Mouse (Mus musculus) heart, embryonic 10.5 days (tissue): ENCODE measurements around the gene Notch1. TPM values are rescaled to one million over a fixed set of nuclear protein-coding genes. Genes with fewer than 3 reads are reported as not detected.

ENCODE experiments used
- DNase-seq: peaks from one replicate; pipeline ENCODE4 v3.0.0-alpha.2; 2017; ENCODE audit warnings: low spot score
- H3K27ac ChIP-seq: fragments of 300-500 bp; sonication (generic); 2 replicates; pipeline ENCODE4 v1.5.1; 2016; ENCODE audit warnings: mild to moderate bottlenecking
- H3K27me3 ChIP-seq: fragments of 300-500 bp; sonication (generic); 2 replicates; pipeline ENCODE4 v1.6.1; 2016; ENCODE audit warnings: mild to moderate bottlenecking; ENCODE audit not compliant: poor library complexity, insufficient read depth, severe bottlenecking
- H3K36me3 ChIP-seq: fragments of 300-500 bp; sonication (generic); 2 replicates; pipeline ENCODE4 v1.6.1; 2016; ENCODE audit warnings: mild to moderate bottlenecking, moderate library complexity
- H3K4me1 ChIP-seq: fragments of 300-500 bp; sonication (generic); 2 replicates; pipeline ENCODE4 v1.6.1; 2016; ENCODE audit warnings: mild to moderate bottlenecking
- H3K4me3 ChIP-seq: fragments of 300-500 bp; sonication (generic); 2 replicates; pipeline ENCODE4 v1.5.1; 2016; ENCODE audit warnings: mild to moderate bottlenecking, moderate library complexity
- H3K9me3 ChIP-seq: fragments of 300-500 bp; sonication (generic); 2 replicates; pipeline ENCODE4 v1.6.1; 2016; ENCODE audit warnings: mild to moderate bottlenecking, moderate library complexity
- WGBS: fragments of 180-500 bp; shearing (Covaris S2); methylation state at CpG from one replicate; pipeline ENCODE4 v1.1.7; 2016; 5-methylcytosine and 5-hydroxymethylcytosine counted together
- microRNA-seq: library from miRNA; unstranded; fragments of <30 nt; microRNA quantifications from one replicate; pipeline ENCODE4, GENCODE M21; 2017
- polyA plus RNA-seq: library from polyadenylated mRNA; unstranded; fragments of >200 nt; fragmentation: Nextera tagmentation; extraction: Ambion mirVana; gene quantifications from 2 replicates; pipeline ENCODE4 v1.2.1, GENCODE M21; 2016

Gene Notch1
- polyA plus RNA-seq, 1 experiment from 2014 or later, result 13.2 TPM

DNA sequence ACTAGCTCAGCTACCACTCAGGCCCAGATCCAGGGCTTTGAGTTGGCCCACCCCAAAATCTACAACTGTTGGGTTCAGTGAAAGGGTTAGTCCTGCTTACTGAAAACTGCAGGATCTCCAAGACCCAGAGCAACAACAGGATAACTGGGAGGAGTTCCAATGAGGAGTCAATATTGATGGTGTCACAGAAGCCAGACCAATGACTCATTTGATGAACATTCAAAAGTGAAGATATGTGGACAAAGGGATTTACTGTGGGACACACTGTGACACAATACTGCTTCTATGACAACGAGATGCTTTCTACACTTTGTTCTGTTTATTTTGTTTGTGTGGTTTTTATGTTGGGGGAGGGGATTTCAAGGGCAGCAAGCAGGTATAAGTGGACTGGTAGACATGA, 98.3 kb downstream of the Notch1 start:
- DNase-seq, result no peak
- H3K27me3 ChIP-seq, result no peaks in the 10 kb centered on the region
- peaks cover 4% of the 10 kb centered on the region; the same call in 1 of the 2 replicates for H3K4me1 ChIP-seq
- H3K36me3 ChIP-seq, result peaks cover 94% of the 10 kb centered on the region
- no peak overlapping the region for H3K27ac ChIP-seq
- WGBS, result 87% methylated on average over 1 of the region's 1 CpGs
- no peak overlapping the region for H3K4me3 ChIP-seq
- H3K9me3 ChIP-seq, result no peaks in the 10 kb centered on the region

DNA sequence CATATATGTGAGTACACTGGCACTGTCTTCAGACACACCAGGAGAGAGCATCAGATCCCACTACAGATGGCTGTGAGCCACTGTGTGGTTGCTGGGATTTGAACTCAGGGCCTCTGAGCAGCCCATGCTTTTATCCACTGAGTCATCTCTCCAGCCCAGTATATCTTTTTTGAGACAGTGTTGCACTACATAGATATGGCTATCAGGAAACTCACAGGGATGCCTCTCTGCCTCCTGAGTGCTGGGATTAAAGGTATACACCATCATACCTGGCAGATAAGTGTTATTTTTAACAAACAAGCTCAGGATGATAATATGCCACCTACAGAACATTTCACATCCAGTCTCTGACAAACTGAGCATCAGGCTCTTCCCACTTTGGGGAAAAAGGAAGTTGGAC, 99.4 kb downstream of the Notch1 start:
- Histone ChIP-seq H3K4me3 (no peak overlapping the region), H3K36me3 (peaks cover 94% of the 10 kb centered on the region), H3K9me3 (no peaks in the 10 kb centered on the region), H3K27ac (no peak overlapping the region), H3K4me1 (no peaks in the 10 kb centered on the region), H3K27me3 (no peaks in the 10 kb centered on the region)
- DNase-seq, result no peak

DNA sequence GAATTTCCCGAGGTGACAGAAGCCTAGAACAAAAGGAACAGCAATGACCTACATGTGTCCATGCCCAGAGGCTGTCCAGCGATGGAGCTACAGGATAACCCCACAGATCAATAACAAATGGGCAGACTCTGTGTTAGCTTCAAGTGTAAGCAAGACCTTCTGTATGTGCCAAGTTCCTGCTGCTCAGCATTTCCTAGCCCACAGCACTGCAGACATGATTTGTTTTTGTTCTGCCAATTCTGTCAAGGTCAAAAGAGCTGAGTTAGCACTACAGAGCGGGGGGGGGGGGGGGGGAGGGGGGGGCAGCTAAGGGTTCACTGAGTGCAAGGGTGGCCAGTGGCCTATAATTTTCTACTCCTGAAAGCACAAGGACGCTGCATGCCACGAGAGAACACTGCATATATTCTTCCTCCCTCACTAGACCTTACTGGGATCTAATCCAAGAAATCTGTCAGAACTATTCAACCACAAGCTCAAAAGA, 105.5 kb downstream of the Notch1 start:
- Histone ChIP-seq H3K4me3 (no peak overlapping the region), H3K9me3 (no peaks in the 10 kb centered on the region), H3K4me1 (peaks cover 35% of the 10 kb centered on the region), H3K27ac (no peak overlapping the region), H3K36me3 (peaks cover 72% of the 10 kb centered on the region), H3K27me3 (no peaks in the 10 kb centered on the region)
- DNase-seq, result peak; percentile 70
- 74% methylated on average over 5 of the region's 5 CpGs for WGBS

DNA sequence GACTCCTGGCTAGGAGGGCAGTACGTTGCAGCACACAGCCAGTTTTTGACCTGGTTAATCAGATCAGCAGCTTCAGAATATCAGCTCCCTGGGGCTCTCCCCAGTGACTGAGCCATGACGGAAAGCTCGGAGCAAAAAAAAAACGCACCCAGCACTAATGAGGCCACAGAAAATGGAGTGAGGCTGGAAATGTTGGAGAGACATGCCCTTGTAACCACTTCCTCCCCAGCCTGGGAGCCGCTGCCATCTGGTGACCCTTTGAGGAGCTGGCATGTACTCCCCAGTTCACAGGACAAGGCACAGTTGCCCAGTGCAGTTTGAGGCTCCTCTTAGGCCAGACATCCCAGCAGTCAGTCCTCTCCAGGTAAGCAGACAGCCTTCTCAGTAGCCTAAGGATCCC, 106.4 kb downstream of the Notch1 start:
- WGBS, result 69% methylated on average over 5 of the region's 5 CpGs
- peak; percentile 74 for DNase-seq
- Histone ChIP-seq H3K36me3 (peaks cover 66% of the 10 kb centered on the region), H3K4me3 (no peak overlapping the region), H3K9me3 (no peaks in the 10 kb centered on the region), H3K4me1 (peaks cover 38% of the 10 kb centered on the region), H3K27me3 (no peaks in the 10 kb centered on the region), H3K27ac (no peak overlapping the region)

DNA sequence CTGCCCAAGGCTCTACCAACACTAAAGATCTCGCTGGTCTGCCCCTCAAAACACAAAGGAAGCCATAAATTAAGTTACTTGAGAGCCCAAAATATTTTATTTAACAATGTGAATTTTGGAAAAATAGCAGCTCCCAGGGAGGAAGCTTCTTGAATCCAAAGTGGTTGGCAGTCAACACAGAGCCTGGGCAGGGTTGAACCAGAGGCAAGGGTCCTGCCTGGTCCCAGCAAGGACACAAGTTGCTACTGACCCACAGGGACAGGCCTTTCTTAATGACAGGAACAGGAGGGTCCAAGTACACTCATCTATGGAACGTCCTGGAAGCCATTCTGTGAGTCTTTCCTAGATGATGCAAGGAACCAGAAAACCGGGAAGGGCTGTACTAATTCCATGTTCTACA, 107.1 kb downstream of the Notch1 start:
- Histone ChIP-seq H3K36me3 (peaks cover 62% of the 10 kb centered on the region), H3K27ac (peak overlapping the region; percentile 95; the same call in 1 of the 2 replicates), H3K4me3 (peak overlapping the region; percentile 91; the same call in 1 of the 2 replicates), H3K9me3 (no peaks in the 10 kb centered on the region), H3K27me3 (no peaks in the 10 kb centered on the region), H3K4me1 (peaks cover 44% of the 10 kb centered on the region)
- WGBS, result 62% methylated on average over 3 of the region's 3 CpGs
- DNase-seq, result no peak

DNA sequence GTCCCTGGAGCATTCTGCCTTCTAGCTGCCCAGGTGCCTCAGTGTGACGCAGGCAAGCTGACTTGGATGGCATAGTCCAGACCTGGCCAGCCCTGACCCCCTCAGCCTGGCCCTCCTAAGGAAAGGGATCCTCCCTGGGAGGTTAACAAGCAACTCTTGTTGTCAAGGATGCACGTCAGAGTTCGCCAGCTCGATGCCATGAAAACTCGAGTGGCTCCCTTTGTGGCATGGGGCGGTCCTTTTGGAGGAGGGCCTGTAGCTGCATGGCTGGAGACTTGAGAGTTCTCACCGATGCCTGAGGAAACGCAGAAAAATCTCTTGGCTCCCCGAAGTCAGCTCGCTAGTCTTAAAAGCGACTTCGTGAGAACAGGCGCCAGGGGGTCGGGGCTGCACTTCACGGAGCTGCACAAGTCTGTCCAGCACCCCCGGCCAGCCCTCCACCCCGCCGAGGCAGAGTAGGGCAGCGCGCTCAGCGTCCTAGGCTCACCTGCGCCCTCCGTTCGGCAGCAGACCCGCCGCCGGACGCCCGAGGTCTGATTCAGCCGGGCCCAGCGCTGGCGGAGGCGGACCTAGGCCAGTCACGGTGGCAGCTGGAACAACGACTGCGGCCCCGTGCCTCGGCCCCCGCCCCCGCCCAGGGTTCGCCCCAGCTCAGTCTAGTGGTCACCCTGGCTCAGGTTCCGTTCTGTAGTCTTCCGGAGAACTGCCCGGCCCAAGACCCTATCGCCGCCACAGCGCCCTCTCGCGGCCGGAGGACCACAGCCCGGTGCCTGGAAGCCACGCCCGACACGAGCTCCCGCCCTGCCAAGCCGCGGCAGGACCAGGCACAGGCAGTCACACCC, 107.7 kb downstream of the Notch1 start, which contains the start of gene Inpp5e:
Inpp5e (minus strand) TSS at position 689 of the 842 bp plus-strand sequence.
- H3K27me3 ChIP-seq, result no peaks in the 10 kb centered on the region
- H3K36me3 ChIP-seq, result peaks cover 56% of the 10 kb centered on the region
- DNase-seq, result peak; percentile 97
- H3K4me3 ChIP-seq, result peak within 1 kb of the TSS; percentile 91
- H3K9me3 ChIP-seq, result no peaks in the 10 kb centered on the region
- peaks cover 44% of the 10 kb centered on the region for H3K4me1 ChIP-seq
- peak within 1 kb of the TSS; percentile 95 for H3K27ac ChIP-seq
- under 1% methylated on average over 57 of the region's 57 CpGs for WGBS

Small RNA genes lying within 50 kb of the gene (microRNA-seq; reads per million reads assigned to microRNA genes)
- not detected for gene Mir6996

Other genes starting within 250 kb of the Notch1 start
- 0.02 TPM in 1 of 2 replicates, not detected in the other for gene Ccdc187, start 222.1 kb downstream of the Notch1 start, polyA plus RNA-seq
- gene Gpsm1, start 201.1 kb downstream of the Notch1 start, polyA plus RNA-seq, result 43.7 and 53.9 TPM in 2 replicates
- gene Dnlz, start 164.6 kb downstream of the Notch1 start, polyA plus RNA-seq, result 32.7 and 34.7 TPM in 2 replicates
- gene Card9, start 155.7 kb downstream of the Notch1 start, polyA plus RNA-seq, result 0.31 and 0.62 TPM in 2 replicates
- gene Snapc4, start 136.0 kb downstream of the Notch1 start, polyA plus RNA-seq, result 27.1 and 31.7 TPM in 2 replicates
- gene Entr1, start 127.3 kb downstream of the Notch1 start, polyA plus RNA-seq, result 94.7 and 113 TPM in 2 replicates
- gene Pmpca, start 127.3 kb downstream of the Notch1 start, polyA plus RNA-seq, result 153 and 171 TPM in 2 replicates
- 20.5 and 22.7 TPM in 2 replicates for gene Inpp5e, start 107.5 kb downstream of the Notch1 start, polyA plus RNA-seq
- 24.7 and 26.4 TPM in 2 replicates for gene Sec16a, start 71.4 kb downstream of the Notch1 start, polyA plus RNA-seq
- 164 and 186 TPM in 2 replicates for gene Egfl7, start 63.4 kb upstream of the Notch1 start, polyA plus RNA-seq
- not detected in 2 replicates for gene Gm20532, start 70.0 kb upstream of the Notch1 start, polyA plus RNA-seq
- gene Agpat2, start 87.8 kb upstream of the Notch1 start, polyA plus RNA-seq, result 20.4 and 28.9 TPM in 2 replicates
- gene Fam69b, start 111.8 kb upstream of the Notch1 start, polyA plus RNA-seq, result 15.7 and 18.2 TPM in 2 replicates
- not detected in 2 replicates for gene Lcn4, start 154.6 kb upstream of the Notch1 start, polyA plus RNA-seq